Mouse (Mus musculus): ENCODE measurements around the gene Itga4. TPM values are rescaled to one million over a fixed set of nuclear protein-coding genes. Genes with fewer than 3 reads are reported as not detected.
A peak's percentile ranks its signal among the peaks of the same experiment; 100 is the strongest.

Gene Itga4
- polyA plus RNA-seq, 1 experiment from 2014 or later = 8.2 TPM

DNA sequence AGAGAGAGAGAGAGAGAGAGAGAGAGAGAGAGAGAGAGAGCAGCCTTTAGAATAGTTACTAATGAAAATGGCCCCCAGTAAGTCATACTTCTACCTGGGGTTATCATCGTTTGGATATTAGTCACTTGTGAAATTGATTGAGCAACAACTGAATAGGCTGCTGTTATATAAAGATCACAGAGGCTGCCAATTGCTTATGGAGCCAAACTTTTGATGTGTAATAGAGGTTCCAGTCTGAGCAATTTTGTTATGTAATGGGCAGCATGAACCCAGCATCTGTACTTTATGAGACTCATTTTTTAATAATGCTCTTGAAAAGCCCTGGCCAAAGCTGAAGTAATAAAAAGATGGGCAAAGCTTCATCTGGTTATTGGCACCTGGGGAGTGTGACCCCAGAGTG lies 34.9 kb downstream of the Itga4 start:
- DNase-seq (no peak), ATAC-seq (ENCODE audit: insufficient read depth) (no peak)
- no peaks in the 10 kb centered on the region for H3K27me3 ChIP-seq (ENCODE audit: insufficient read depth, low read length)
- H3K36me3 ChIP-seq (ENCODE audit: insufficient read depth) = 0 out of 2 replicates have a peak, but pooled peaks cover 3% of the 10 kb centered on the region
- H3K4me1 ChIP-seq (ENCODE audit: insufficient read depth) = no peaks in the 10 kb centered on the region
- no peak for TF ChIP-seq CTCF (IDR thresholded peaks at IDR 0.05; ENCODE audit: low read depth)
- H3K4me3 ChIP-seq (ENCODE audit: low read depth, low read length) = no peak overlapping the region
- H3K9me3 ChIP-seq (ENCODE audit: low read depth, low read length) = no peaks in the 10 kb centered on the region
- no peak overlapping the region for H3K27ac ChIP-seq (ENCODE audit: low read depth)
- WGBS = 75% methylated on average over 1 of the region's 1 CpGs
- H3K9ac ChIP-seq = no peak overlapping the region
- H3K4me2 ChIP-seq = no peak overlapping the region

DNA sequence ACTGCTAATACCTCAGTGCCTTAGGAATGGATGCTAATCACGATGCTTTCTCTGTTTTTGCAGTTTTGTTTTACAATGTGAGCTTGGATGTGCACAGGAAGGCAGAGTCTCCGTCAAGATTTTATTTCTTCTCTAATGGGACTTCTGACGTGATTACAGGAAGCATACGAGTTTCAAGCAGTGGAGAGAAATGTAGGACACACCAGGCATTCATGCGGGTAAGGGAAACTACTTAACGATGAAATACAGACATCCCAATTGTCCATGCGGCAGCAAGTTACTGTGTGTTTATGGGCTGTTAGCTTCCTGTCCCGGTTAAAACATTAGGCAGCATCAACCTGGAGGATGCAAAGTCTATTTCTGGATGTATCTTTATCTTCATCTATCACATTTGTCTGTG lies 36.7 kb downstream of the Itga4 start:
- no peaks in the 10 kb centered on the region for H3K4me1 ChIP-seq (ENCODE audit: insufficient read depth)
- TF ChIP-seq CTCF (IDR thresholded peaks at IDR 0.05; ENCODE audit: low read depth) = no peak
- H3K9me3 ChIP-seq (ENCODE audit: low read depth, low read length) = no peaks in the 10 kb centered on the region
- WGBS = 73% methylated on average over 8 of the region's 8 CpGs
- no peak overlapping the region for H3K27ac ChIP-seq (ENCODE audit: low read depth)
- H3K36me3 ChIP-seq (ENCODE audit: insufficient read depth) = 0 out of 2 replicates have a peak, but pooled peaks cover 3% of the 10 kb centered on the region
- no peak overlapping the region for H3K4me3 ChIP-seq (ENCODE audit: low read depth, low read length)
- no peak for DNase-seq
- H3K9ac ChIP-seq = no peak overlapping the region
- H3K27me3 ChIP-seq (ENCODE audit: insufficient read depth, low read length) = no peaks in the 10 kb centered on the region
- no peak for ATAC-seq (ENCODE audit: insufficient read depth)
- H3K4me2 ChIP-seq = no peak overlapping the region

DNA sequence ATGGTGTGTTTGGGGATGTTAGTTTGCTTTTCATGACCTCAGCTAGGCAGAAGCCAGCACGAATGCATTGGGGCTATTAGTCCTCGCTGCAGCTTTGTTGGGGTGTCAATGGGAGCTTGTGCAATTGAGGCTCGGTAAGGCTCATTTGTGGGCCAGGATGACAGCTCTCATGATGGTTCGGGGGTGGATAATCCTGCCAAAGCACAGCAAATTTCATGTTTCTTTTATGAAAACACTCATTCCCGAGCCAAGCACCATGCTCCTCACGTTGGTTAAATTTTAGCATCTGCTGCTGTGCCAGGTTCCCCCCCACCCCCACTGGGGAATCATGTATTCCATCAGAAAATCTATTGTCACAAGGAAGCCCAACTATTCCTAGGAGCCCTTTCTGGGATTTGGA lies 37.2 kb downstream of the Itga4 start:
- Histone ChIP-seq H3K36me3 (ENCODE audit: insufficient read depth) (0 out of 2 replicates have a peak, but pooled peaks cover 3% of the 10 kb centered on the region), H3K27ac (ENCODE audit: low read depth) (no peak overlapping the region), H3K9ac (no peak overlapping the region), H3K4me3 (ENCODE audit: low read depth, low read length) (no peak overlapping the region), H3K9me3 (ENCODE audit: low read depth, low read length) (no peaks in the 10 kb centered on the region), H3K4me2 (no peak overlapping the region), H3K4me1 (ENCODE audit: insufficient read depth) (no peaks in the 10 kb centered on the region), H3K27me3 (ENCODE audit: insufficient read depth, low read length) (no peaks in the 10 kb centered on the region)
- TF ChIP-seq CTCF (IDR thresholded peaks at IDR 0.05; ENCODE audit: low read depth) = no peak
- 83% methylated on average over 6 of the region's 6 CpGs for WGBS
- no peak for DNase-seq
- ATAC-seq (ENCODE audit: insufficient read depth) = no peak

DNA sequence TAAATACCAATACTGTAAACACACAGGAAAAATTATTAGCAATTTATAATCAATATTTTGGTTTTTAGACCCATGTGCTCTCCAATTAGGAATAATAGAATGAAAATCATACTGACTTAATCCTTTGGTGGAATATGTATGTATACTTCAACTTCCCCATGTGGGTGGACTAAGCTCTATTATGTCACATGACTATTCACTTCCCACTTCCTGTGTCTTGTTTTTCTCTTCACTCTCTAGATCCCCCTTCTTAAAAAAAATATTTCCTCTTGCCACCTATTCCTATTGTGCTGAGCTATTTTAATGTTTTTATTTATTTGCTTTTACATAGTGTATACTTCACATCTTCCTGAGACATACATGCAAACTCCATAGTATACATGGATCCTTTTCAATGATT lies 47.2 kb downstream of the Itga4 start:
- H3K27ac ChIP-seq (ENCODE audit: low read depth) = no peak overlapping the region
- no peak overlapping the region for H3K4me3 ChIP-seq (ENCODE audit: low read depth, low read length)
- TF ChIP-seq CTCF (IDR thresholded peaks at IDR 0.05; ENCODE audit: low read depth) = no peak
- H3K4me1 ChIP-seq (ENCODE audit: insufficient read depth) = no peaks in the 10 kb centered on the region
- H3K9me3 ChIP-seq (ENCODE audit: low read depth, low read length) = no peaks in the 10 kb centered on the region
- ATAC-seq (ENCODE audit: insufficient read depth) = no peak
- H3K9ac ChIP-seq = no peak overlapping the region
- DNase-seq = no peak
- no peaks in the 10 kb centered on the region for H3K36me3 ChIP-seq (ENCODE audit: insufficient read depth)
- no peak overlapping the region for H3K4me2 ChIP-seq
- H3K27me3 ChIP-seq (ENCODE audit: insufficient read depth, low read length) = no peaks in the 10 kb centered on the region

DNA sequence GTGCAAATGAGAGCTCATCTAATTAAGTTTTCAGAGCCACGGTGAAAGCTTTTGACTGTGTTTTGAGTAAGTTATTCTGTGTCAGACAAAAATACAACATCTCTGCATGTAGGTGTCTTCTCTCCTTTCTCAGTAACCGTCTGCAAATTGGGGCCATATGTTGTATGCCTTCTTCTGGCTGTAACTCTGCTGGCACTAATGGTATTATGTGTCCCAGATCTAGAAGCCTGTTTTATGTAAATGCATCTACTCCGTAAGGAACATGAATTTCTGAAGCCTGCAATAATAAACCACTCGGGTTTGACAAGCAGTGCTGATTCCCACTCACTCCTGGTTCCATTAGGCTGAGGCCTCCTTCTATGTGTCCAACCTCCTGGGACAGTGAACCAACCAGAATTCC lies 52.3 kb downstream of the Itga4 start:
- DNase-seq = no peak
- no peak overlapping the region for H3K4me2 ChIP-seq
- no peaks in the 10 kb centered on the region for H3K4me1 ChIP-seq (ENCODE audit: insufficient read depth)
- no peak for TF ChIP-seq CTCF (IDR thresholded peaks at IDR 0.05; ENCODE audit: low read depth)
- H3K27me3 ChIP-seq (ENCODE audit: insufficient read depth, low read length) = no peaks in the 10 kb centered on the region
- WGBS = 84% methylated on average over 4 of the region's 4 CpGs
- no peak overlapping the region for H3K4me3 ChIP-seq (ENCODE audit: low read depth, low read length)
- H3K9me3 ChIP-seq (ENCODE audit: low read depth, low read length) = no peaks in the 10 kb centered on the region
- H3K36me3 ChIP-seq (ENCODE audit: insufficient read depth) = no peaks in the 10 kb centered on the region
- no peak for ATAC-seq (ENCODE audit: insufficient read depth)
- no peak overlapping the region for H3K9ac ChIP-seq
- no peak overlapping the region for H3K27ac ChIP-seq (ENCODE audit: low read depth)

DNA sequence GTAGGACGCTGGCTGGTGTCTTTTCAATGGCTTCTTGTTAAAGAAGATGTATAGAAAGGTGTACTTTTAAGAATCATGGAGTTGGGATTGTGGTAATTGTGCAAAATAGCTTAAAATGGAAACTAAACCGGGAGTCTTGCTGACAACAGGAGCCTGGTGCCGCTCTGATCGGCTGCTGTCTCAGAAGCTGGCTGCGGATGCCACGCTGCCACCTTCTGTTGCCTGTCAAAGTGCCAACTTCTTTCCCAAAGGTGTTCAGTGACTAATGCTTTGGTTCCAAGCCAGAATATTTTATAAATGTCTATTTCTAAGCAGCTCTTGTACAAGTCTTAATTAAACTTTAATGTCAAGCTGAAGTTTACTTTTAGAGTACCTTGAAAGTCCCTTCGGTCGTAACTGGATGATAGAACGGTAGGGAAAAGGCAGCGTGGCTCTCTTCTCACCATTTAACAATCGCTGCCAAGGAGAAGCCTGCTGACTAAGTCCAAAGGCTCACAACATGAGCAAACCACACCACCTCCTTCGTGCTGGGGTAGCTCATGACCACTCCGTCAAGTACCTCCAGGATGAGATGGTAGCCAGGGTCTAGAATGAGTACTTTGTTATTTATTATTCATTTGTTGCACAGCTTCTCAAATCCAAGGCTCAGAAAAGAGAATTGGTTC lies 54.4 kb downstream of the Itga4 start:
- H3K9me3 ChIP-seq (ENCODE audit: low read depth, low read length) = no peaks in the 10 kb centered on the region
- no peak overlapping the region for H3K27ac ChIP-seq (ENCODE audit: low read depth)
- H3K9ac ChIP-seq = no peak overlapping the region
- no peak overlapping the region for H3K4me3 ChIP-seq (ENCODE audit: low read depth, low read length)
- ATAC-seq (ENCODE audit: insufficient read depth) (no peak), DNase-seq (peak; percentile 4)
- 72% methylated on average over 13 of the region's 13 CpGs for WGBS
- H3K4me2 ChIP-seq = no peak overlapping the region
- H3K36me3 ChIP-seq (ENCODE audit: insufficient read depth) = no peaks in the 10 kb centered on the region
- no peaks in the 10 kb centered on the region for H3K4me1 ChIP-seq (ENCODE audit: insufficient read depth)
- no peaks in the 10 kb centered on the region for H3K27me3 ChIP-seq (ENCODE audit: insufficient read depth, low read length)
- TF ChIP-seq CTCF (IDR thresholded peaks at IDR 0.05; ENCODE audit: low read depth) = no peak

DNA sequence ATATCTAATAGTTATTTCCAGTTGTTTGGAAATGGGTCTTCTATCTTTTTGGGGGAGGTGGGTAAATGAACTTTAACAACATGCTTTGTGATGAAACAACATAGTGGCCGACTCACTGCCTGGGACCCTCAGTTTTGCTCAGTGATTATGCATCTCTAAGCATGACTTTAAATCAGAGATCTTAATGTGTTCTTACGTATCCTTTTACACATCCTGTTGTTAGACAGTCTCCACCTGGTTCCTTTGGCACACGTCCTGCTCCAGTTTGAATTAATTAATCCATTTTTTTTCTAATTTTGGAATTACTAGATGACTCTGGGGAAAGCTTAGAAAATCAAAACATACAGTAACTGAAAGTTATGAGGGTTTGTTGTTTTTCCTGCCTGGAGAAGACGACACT lies 57.3 kb downstream of the Itga4 start:
- TF ChIP-seq CTCF (IDR thresholded peaks at IDR 0.05; ENCODE audit: low read depth) = no peak
- DNase-seq = peak; percentile 4
- Histone ChIP-seq H3K36me3 (ENCODE audit: insufficient read depth) (no peaks in the 10 kb centered on the region), H3K4me1 (ENCODE audit: insufficient read depth) (no peaks in the 10 kb centered on the region), H3K4me2 (no peak overlapping the region), H3K9me3 (ENCODE audit: low read depth, low read length) (no peaks in the 10 kb centered on the region), H3K4me3 (ENCODE audit: low read depth, low read length) (no peak overlapping the region), H3K27me3 (ENCODE audit: insufficient read depth, low read length) (no peaks in the 10 kb centered on the region), H3K27ac (ENCODE audit: low read depth) (no peak overlapping the region), H3K9ac (no peak overlapping the region)
- 49% methylated on average over 4 of the region's 4 CpGs for WGBS
- ATAC-seq (ENCODE audit: insufficient read depth) = no peak
